Mouse (Mus musculus): ENCODE results near the gene Gm21974. TPM values are rescaled to one million over a fixed set of nuclear protein-coding genes. Genes with fewer than 3 reads are reported as not detected.

The Gm21974 gene
- polyA plus RNA-seq, 1 experiment, result not detected

DNA sequence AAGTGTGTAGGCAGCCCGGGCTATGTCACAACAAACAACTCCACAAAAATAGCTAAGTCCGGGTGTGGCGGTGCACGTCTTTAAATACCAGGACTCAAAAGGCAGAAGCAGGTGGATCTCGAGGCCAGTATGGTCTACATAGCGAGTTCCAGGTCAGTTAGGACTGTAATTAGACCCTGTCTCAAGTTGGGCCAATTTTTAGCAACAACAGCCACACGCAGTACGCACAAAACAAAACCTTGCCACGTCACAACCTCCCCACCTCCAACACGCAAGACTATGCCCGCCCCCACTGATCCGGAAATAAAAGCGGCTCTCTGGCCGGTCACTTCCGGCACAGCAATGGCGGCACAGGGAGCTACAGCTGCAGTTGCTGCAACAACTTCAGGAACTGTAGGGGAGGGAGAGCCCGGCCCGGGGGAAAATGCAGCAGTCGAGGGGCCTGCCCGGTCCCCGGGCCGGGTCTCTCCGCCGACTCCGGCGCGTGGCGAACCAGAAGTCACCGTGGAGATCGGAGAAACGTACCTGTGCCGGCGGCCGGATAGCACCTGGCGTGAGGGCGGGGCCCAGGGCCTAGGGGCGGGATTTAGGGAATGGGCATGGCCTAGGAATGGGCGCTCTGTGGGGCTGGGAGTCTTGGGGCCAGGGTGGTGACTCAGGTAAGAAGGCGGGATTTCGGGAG, 17.1 kb upstream of the Gm21974 start, which contains the start of gene Kat8:
Gene Kat8, plus strand, starts transcription at position 327 of the 682 bp plus-strand sequence.
- Histone ChIP-seq H3K4me1 (ENCODE audit: control insufficient read depth, insufficient read depth, low read length) (no peaks in the 10 kb centered on the region), H3K36me3 (ENCODE audit: control insufficient read depth, insufficient read depth, low read length, poor library complexity, severe bottlenecking) (peaks cover 41% of the 10 kb centered on the region), H3K27me3 (ENCODE audit: control insufficient read depth, insufficient read depth, low read length, poor library complexity, severe bottlenecking) (no peaks in the 10 kb centered on the region), H3K9me3 (replicated peaks; ENCODE audit: control insufficient read depth, insufficient read depth, low read length, poor library complexity, severe bottlenecking) (no peaks in the 10 kb centered on the region), H3K9ac (ENCODE audit: low read depth, poor library complexity, severe bottlenecking) (peak within 1 kb of the TSS; percentile 83), H3K4me3 (ENCODE audit: low read depth, low read length) (peak within 1 kb of the TSS; percentile 81), H3K27ac (ENCODE audit: insufficient read depth, low read length) (peak within 1 kb of the TSS; percentile 89)
- TF ChIP-seq CTCF (IDR thresholded peaks at IDR 0.05; ENCODE audit: low read depth, low read length), result no peak
- TF ChIP-seq POLR2A (IDR thresholded peaks at IDR 0.05; ENCODE audit: insufficient read depth, low read length), result peak; percentile 70
- 0 out of 2 replicates have a peak, but pooled peaks have one; percentile 24 for TF ChIP-seq EP300 (IDR thresholded peaks at IDR 0.05; ENCODE audit: insufficient read depth, low read depth, low read length)

DNA sequence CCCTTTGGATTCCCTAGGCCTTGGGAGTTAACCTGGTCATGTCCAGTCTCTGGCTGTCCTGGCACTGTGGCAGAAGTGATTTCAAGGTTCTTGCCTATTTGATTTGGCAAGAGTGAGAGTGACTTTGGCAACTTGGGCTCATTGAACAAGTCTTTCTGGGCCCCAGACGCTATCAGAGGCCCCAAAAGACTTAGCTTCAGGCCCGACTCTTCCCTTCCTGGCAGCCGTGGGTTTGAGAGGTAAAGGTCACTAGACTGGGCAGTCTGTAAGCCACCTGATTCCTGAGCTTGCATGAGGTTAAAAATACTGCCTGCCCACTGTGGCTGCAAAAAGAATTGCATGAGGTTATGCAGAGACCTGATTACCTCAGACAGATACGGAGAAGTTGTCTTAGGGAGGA, 13.4 kb upstream of the Gm21974 start:
- Histone ChIP-seq H3K9me3 (replicated peaks; ENCODE audit: control insufficient read depth, insufficient read depth, low read length, poor library complexity, severe bottlenecking) (no peaks in the 10 kb centered on the region), H3K27me3 (ENCODE audit: control insufficient read depth, insufficient read depth, low read length, poor library complexity, severe bottlenecking) (no peaks in the 10 kb centered on the region), H3K4me3 (ENCODE audit: low read depth, low read length) (no peak overlapping the region), H3K4me1 (ENCODE audit: control insufficient read depth, insufficient read depth, low read length) (no peaks in the 10 kb centered on the region), H3K27ac (ENCODE audit: insufficient read depth, low read length) (no peak overlapping the region), H3K9ac (ENCODE audit: low read depth, poor library complexity, severe bottlenecking) (no peak overlapping the region), H3K36me3 (ENCODE audit: control insufficient read depth, insufficient read depth, low read length, poor library complexity, severe bottlenecking) (peaks cover 35% of the 10 kb centered on the region)
- TF ChIP-seq POLR2A (IDR thresholded peaks at IDR 0.05; ENCODE audit: insufficient read depth, low read length), result no peak
- no peak for TF ChIP-seq CTCF (IDR thresholded peaks at IDR 0.05; ENCODE audit: low read depth, low read length)
- no peak for TF ChIP-seq EP300 (IDR thresholded peaks at IDR 0.05; ENCODE audit: insufficient read depth, low read depth, low read length)

DNA sequence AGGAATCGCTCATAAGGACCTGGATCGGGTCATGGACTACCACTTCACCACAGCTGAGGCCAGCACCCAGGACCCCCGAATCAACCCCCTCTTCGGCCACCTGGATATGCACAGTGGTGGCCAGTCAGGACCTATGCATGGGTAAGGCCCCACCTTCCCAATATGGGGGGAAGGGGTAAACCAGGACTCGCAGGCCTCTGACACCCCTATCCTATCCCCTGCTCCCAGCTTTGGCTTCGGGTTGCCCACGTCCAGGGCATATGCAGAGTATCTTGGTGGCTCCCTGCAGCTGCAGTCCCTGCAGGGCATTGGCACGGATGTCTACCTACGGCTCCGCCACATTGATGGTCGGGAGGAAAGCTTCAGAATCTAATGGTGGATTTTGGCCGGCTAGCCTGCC, 12.7 kb upstream of the Gm21974 start:
- Histone ChIP-seq H3K27me3 (ENCODE audit: control insufficient read depth, insufficient read depth, low read length, poor library complexity, severe bottlenecking) (no peaks in the 10 kb centered on the region), H3K27ac (ENCODE audit: insufficient read depth, low read length) (no peak overlapping the region), H3K4me3 (ENCODE audit: low read depth, low read length) (no peak overlapping the region), H3K9me3 (replicated peaks; ENCODE audit: control insufficient read depth, insufficient read depth, low read length, poor library complexity, severe bottlenecking) (no peaks in the 10 kb centered on the region), H3K4me1 (ENCODE audit: control insufficient read depth, insufficient read depth, low read length) (no peaks in the 10 kb centered on the region), H3K9ac (ENCODE audit: low read depth, poor library complexity, severe bottlenecking) (no peak overlapping the region), H3K36me3 (ENCODE audit: control insufficient read depth, insufficient read depth, low read length, poor library complexity, severe bottlenecking) (peaks cover 35% of the 10 kb centered on the region)
- TF ChIP-seq CTCF (IDR thresholded peaks at IDR 0.05; ENCODE audit: low read depth, low read length) (no peak), EP300 (IDR thresholded peaks at IDR 0.05; ENCODE audit: insufficient read depth, low read depth, low read length) (no peak), POLR2A (IDR thresholded peaks at IDR 0.05; ENCODE audit: insufficient read depth, low read length) (no peak)

DNA sequence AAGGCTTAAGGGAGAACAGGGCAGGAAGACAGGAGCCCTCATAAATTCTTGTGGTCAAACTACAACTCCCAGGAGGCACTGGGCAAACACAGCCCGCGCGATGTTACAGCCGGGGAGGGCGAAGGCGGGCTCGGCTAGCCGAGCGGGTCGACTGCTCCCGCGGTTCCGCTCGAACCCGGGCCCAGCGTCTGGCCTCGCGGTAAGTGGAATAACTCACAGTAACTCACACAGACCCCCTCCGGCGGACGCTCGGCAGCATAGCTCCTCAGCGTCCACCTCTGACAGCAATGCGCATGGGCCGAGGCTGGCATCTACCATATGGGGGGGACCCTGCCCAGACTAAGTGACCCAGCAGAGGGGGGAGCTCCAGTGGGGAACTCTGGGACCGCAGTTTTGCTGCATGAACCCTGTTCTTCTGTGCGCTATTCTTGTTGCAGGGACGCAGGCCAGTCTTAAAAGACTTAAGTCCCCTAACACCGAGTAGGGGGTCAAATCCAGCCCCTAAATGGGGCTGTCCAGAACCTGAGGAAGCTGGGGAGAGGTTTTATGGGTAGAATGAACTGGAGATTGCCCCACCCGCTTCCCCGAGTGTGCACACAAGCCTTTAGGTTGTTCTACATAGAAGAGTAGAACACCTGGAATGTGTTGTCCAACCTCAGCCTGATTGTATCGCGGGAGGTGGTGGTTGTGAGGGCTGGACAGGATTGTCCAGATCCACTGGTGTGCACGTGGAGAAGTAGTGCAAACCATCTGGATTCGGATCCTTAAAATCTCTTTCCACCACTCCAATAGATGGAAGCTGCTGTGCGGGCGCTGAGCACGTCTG, 8.9 kb upstream of the Gm21974 start, which contains the start of gene Bckdk:
Gene Bckdk, plus strand, starts transcription at position 112 of the 826 bp plus-strand sequence.
- Histone ChIP-seq H3K4me1 (ENCODE audit: control insufficient read depth, insufficient read depth, low read length) (no peaks in the 10 kb centered on the region), H3K36me3 (ENCODE audit: control insufficient read depth, insufficient read depth, low read length, poor library complexity, severe bottlenecking) (peaks cover 30% of the 10 kb centered on the region), H3K9me3 (replicated peaks; ENCODE audit: control insufficient read depth, insufficient read depth, low read length, poor library complexity, severe bottlenecking) (no peaks in the 10 kb centered on the region), H3K4me3 (ENCODE audit: low read depth, low read length) (peak within 1 kb of the TSS; percentile 84), H3K9ac (ENCODE audit: low read depth, poor library complexity, severe bottlenecking) (peak within 1 kb of the TSS; percentile 94), H3K27ac (ENCODE audit: insufficient read depth, low read length) (peak within 1 kb of the TSS; percentile 29), H3K27me3 (ENCODE audit: control insufficient read depth, insufficient read depth, low read length, poor library complexity, severe bottlenecking) (no peaks in the 10 kb centered on the region)
- TF ChIP-seq CTCF (IDR thresholded peaks at IDR 0.05; ENCODE audit: low read depth, low read length), result no peak
- peak; percentile 43 for TF ChIP-seq POLR2A (IDR thresholded peaks at IDR 0.05; ENCODE audit: insufficient read depth, low read length)

DNA sequence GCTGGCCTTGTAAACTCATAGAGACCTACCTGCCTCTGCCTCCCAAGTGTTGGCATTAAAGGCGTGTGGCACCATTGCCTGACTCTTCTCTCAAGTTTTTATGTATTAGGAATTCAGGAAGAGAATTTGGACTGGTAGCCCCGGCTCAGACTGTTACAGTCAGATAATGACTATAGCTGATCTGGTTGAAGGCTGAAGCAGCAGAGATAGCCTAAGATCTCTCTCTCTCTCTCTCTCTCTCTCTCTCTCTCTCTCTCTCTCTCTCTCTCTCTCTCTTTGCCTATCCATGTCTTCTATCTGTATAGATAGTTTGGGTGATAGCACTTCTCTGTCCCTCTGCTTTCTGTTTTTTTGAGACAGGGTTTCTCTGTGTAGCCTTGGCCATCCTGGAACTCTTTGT, 6.5 kb upstream of the Gm21974 start:
- Histone ChIP-seq H3K27ac (ENCODE audit: insufficient read depth, low read length) (no peak overlapping the region), H3K9ac (ENCODE audit: low read depth, poor library complexity, severe bottlenecking) (no peak overlapping the region), H3K36me3 (ENCODE audit: control insufficient read depth, insufficient read depth, low read length, poor library complexity, severe bottlenecking) (peaks cover 10% of the 10 kb centered on the region), H3K9me3 (replicated peaks; ENCODE audit: control insufficient read depth, insufficient read depth, low read length, poor library complexity, severe bottlenecking) (no peaks in the 10 kb centered on the region), H3K4me3 (ENCODE audit: low read depth, low read length) (no peak overlapping the region), H3K27me3 (ENCODE audit: control insufficient read depth, insufficient read depth, low read length, poor library complexity, severe bottlenecking) (no peaks in the 10 kb centered on the region), H3K4me1 (ENCODE audit: control insufficient read depth, insufficient read depth, low read length) (no peaks in the 10 kb centered on the region)
- TF ChIP-seq POLR2A (IDR thresholded peaks at IDR 0.05; ENCODE audit: insufficient read depth, low read length) (no peak), EP300 (IDR thresholded peaks at IDR 0.05; ENCODE audit: insufficient read depth, low read depth, low read length) (no peak), CTCF (IDR thresholded peaks at IDR 0.05; ENCODE audit: low read depth, low read length) (no peak)

DNA sequence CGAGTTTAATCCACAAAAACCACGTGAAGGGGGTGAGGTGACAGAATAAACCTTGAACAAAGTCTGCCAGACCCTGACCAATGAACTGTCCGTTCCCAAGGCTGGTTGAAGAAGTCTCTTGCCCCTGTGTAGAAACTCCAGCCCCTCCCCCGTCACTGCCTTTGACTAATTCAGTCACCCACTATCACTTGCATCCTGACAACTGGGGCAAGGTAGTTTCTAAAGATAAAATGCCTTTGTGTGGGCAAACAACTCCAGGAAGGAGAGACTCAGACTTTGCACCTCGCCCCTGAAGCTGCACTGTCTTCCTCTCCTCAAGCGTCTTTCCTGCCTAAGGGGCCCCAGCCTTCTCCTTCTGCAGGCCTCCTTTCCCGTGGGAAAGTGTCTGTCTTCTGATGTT, 4.7 kb upstream of the Gm21974 start:
- TF ChIP-seq CTCF (IDR thresholded peaks at IDR 0.05; ENCODE audit: low read depth, low read length) (no peak), EP300 (IDR thresholded peaks at IDR 0.05; ENCODE audit: insufficient read depth, low read depth, low read length) (no peak), POLR2A (IDR thresholded peaks at IDR 0.05; ENCODE audit: insufficient read depth, low read length) (no peak)
- Histone ChIP-seq H3K9me3 (replicated peaks; ENCODE audit: control insufficient read depth, insufficient read depth, low read length, poor library complexity, severe bottlenecking) (no peaks in the 10 kb centered on the region), H3K27me3 (ENCODE audit: control insufficient read depth, insufficient read depth, low read length, poor library complexity, severe bottlenecking) (no peaks in the 10 kb centered on the region), H3K4me3 (ENCODE audit: low read depth, low read length) (no peak overlapping the region), H3K36me3 (ENCODE audit: control insufficient read depth, insufficient read depth, low read length, poor library complexity, severe bottlenecking) (no peaks in the 10 kb centered on the region), H3K9ac (ENCODE audit: low read depth, poor library complexity, severe bottlenecking) (no peak overlapping the region), H3K27ac (ENCODE audit: insufficient read depth, low read length) (no peak overlapping the region), H3K4me1 (ENCODE audit: control insufficient read depth, insufficient read depth, low read length) (no peaks in the 10 kb centered on the region)
